Mouse (Mus musculus): Measurements from ENCODE around the gene Myom1.

Gene Myom1

DNA sequence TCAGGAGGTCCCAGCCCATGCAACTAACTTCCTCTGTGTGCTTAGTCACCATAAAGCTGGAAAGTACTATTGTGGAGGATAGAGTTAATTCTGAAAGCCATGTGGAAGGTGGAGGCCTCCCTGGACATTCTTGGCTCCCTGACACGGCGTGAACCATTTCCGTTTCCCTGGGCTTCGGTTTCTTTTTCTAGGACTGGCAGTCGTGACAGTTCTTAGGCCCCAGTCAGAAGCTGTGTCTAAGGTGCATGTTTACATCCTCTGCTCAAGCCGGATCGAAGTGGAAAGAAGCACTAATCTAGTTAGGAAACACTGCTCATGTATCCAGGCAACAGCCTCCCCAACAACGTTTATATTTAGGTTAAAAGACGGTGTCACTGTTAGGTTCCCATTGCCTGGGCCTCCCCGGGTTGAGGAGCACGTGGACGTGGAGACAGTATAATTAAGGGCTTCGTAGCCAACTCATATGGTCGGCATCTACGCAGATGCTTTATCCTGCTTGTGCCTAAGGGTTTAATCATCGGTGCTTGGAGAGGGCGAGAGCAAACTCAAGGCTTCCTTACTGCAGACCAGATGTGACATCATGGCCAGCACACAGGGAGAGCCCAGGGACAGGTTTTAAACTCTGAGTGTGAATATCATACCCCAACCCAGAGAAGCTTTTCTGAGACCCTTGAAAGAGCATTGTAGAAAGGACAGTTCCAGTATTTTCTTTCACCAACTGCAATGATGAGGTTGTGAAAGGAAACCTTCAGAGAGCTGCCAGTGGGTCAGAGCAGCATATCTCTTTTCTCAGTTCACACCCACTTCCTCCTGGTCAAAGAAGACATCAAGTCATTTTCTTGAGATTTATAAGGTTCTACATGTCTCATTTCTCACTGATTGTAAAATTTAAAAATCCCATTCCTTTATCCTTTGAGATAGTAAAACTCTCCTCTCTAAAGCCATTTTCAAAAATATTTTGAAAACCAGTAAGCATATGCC, 100.4 kb downstream of the Myom1 start:
- no peak for DNase-seq (ENCODE audit: low spot score in 2 of 2)

DNA sequence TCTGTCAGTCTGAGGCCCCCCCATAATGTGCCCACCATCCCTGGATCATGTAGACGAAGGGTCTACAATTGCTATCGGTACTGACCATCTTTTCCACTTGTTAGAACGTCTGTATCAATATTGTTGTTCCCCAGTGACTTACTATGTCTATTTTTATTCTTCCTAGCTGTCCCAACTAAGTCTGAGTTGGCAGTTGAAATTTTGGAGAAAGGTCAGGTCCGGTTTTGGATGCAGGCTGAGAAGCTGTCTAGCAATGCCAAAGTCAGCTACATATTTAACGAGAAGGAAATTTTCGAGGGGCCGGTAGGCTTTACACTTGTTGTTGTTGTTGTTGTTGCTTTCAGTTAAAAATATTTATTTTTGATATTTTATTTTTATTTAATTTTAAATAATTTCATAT, 102.9 kb downstream of the Myom1 start:
- DNase-seq (ENCODE audit: low spot score in 2 of 2): no peak

DNA sequence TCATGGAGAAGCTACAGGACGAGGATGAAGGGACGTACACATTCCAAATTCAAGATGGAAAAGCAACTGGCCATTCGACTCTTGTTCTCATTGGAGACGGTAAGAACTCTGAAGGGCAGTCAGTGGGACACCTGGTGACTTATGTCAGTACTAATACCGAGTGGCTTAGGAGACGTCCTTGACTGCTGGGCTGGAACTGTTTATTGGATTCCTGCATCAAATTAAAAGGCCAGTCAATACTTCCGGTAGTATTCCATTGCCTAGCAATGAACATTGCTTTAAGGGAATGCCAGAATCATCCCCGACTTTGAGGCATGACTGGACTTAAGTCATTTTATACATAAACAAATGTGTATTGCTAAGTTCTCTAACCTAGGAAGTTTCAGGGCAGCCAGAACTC, 103.8 kb downstream of the Myom1 start:
- DNase-seq (ENCODE audit: low spot score in 2 of 2): no peak

DNA sequence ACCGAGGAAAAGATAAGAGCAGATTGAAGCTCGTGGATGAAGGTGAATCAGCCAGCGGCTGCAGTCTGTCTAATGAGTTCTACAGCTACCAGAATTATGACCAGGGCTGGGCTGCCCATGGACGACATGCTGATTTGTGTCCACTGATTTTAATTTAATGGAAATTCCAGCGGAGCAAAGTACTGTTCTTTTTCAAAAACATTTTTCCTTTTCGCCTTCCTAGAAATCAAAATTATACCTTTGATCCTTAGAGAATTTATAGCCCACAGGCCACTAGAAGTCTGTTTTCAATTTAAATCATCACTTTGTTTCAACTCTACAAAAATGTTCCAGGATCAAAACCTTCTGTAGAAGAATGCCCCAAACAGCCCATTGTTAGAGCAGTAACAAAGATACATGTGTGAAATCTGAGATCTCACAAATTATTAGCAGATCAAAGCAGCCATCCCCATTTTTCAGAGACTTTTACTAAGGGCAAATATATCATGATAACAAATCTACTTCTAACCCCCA, 108.4 kb downstream of the Myom1 start:
- no peak for DNase-seq (ENCODE audit: low spot score in 2 of 2)

DNA sequence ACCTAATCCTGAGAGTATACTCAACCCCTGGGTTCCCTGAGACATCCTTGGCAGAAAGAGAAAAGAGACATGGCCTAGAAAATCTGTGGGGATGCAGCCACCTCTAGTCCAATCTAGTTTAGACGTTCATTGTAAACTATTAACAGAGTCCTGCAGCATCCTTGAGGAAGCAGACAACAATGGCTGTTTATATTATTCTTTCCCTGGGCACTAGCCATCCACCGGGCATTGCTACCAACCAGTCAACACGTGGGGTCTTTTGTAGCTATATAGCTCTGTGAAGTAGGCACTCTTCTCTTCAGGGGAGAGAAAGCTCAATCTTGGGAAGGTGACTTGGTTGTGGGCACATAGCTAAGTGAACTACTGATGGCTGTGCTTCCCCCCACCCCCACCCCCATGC, 110.3 kb downstream of the Myom1 start:
- DNase-seq (ENCODE audit: low spot score in 2 of 2): no peak

DNA sequence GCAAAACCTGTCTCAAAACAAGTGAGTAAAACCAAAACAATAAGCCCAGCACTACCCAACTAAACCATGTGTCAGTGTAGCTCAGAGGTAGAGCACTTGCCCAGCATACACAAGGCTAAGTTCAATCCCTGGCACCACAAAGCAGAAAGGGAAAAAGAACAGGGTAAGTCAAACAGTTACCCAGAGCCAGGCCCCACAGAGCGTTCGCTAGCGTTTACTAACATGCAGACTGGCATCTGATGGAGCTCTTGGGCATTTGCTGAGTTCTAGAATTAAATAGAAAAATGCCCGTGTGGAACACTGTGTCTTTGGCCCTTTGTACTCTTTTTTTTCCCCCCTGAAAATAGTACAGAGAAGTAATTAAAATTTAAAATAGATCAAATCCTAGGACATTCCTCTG, 111.8 kb downstream of the Myom1 start:
- DNase-seq (ENCODE audit: low spot score in 2 of 2): peak in 1 of 2 experiments; percentile 6

DNA sequence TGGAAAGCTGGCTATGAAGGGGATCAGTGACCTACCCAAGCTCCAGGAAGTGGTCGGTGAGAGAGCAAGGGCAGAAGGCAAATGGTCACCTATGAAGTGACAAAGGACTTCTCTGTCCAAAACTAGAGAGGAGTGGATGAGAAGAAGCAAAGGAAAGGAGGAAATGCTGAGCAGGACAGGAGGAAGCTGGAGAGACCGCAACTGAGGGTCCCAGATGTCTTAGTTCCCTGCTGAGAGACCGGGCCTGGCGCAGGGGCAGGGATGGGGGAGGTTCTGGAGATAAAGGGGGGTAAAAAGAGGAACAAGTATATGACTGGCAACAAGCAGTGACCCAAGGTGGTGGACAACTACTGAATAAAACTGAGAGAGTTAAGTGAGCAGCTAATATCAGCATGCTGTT, 115.5 kb downstream of the Myom1 start:
- no peak for DNase-seq (ENCODE audit: low spot score in 2 of 2)

DNA sequence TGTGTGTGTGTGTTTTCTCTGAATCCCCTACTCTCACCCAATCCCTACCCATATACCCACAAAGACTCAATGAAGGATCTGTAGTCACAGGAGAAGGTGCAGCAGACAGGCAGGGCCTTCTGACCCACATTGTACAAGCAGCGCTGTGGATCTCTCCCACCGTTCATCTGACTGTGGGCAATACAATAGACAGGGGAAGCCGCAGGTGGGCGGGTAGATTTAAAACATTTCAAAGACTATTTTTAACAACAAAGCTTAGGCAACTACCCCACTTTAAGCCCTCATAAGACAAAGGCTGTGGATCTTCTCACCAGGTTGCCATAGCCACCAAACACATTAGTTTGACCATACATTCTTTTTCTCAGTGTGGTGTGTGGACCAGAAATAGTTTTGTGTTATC, 116.2 kb downstream of the Myom1 start:
- DNase-seq (ENCODE audit: low spot score in 2 of 2): no peak

DNA sequence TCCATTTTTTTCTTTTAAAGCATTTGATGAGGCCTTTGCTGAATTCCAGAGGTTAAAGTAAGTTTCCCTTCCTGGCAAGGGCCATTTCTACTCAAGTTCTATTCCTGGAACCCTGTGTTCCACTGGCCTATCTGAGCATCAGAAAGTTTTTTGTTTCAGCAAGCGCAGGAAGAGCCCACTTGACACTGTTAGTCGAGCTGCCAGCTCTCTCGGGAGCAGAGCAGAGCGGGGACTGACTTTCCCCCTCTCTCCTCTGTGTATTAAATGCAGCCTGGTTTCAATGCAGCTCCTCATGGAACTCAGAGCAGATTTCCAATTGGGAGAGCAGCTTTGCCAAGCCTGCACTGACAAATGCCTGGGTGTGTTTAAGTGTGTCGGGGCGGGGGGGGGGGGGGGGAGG, 118.2 kb downstream of the Myom1 start:
- no peak for DNase-seq (ENCODE audit: low spot score in 2 of 2)

DNA sequence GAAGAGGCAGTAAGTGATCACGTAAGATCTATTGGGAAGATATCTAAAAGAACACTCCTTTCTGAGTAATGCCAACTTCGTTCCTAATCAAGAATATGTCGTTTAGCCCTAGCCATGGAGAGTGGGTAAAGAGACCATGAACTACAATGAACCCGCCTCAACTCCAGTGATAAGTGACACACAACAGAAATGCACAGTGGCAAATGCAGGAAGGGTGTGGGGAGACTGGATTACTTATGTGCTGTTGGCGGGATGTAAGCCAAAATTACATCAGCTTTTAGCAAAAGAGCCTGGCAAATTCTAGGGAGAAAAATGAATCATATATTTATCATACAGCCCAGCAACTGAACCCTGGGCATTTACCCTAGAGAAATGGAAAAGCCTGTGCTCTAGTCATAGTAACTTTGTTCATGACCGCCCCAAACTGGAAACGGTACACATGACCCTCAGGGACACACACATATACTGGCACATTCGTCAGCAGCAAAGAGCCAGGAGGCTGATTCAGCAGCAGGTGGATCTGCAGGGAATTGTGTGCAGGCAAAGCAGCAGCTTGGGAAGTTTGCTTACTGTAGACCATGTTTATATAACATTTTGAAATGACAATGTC, 121.7 kb downstream of the Myom1 start:
- DNase-seq (ENCODE audit: low spot score in 2 of 2): no peak

DNA sequence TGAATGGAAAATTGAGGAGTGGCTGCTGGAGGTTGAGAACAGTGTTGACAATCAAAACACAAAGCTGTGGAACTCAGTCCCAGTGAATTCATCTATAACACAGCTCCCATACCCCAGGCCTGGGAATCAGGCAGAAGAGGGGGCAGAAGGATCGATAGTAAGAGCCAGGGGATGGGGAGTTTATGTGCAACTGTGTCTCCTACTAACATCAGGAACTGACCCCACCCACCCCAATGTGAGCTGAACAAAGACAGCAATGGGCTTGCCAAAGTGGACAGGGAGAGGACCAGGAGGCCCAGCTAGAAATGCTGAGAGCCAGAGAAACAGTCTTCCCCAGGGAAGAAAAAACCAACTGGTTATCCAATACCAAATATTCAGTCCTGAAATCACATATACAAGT, 122.2 kb downstream of the Myom1 start:
- DNase-seq (ENCODE audit: low spot score in 2 of 2): no peak

DNA sequence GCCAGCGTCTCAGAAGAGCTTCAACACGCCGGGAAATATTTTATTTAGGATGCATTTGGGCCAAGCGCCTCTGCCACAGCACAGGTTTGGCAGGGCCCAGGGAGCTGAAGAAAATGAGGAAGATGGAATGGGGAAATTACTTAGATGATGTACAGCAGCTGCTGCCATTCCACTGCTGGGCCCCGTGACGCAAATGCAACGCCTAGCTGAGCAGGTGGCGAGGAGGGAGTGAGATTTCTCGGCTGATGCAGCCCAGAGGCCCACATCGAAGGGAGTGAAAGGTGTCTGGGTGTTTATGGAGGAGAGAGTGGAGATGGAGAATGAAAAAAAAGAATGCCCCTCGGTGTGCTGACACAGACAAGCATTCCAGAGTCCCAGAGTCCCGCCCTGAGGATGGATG, 123.1 kb downstream of the Myom1 start:
- DNase-seq (ENCODE audit: low spot score in 2 of 2): peak in 1 of 2 experiments; percentile 67

DNA sequence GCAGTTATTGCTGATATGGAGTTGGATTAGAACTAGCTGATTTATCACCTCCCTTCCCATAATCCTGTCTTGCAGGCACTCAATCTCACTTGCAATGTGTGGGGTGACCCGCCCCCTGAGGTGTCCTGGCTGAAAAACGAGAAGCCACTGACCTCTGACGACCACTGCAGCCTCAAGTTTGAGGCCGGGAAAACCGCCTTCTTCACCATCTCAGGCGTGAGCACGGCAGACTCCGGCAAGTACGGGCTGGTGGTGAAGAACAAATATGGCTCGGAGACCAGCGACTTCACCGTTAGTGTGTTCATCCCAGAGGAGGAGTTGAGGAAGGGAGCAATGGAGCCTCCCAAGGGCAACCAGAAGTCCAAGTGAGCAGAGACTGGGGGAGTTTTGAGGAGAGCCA, 123.6 kb downstream of the Myom1 start:
- peak in 1 of 2 experiments; percentile 59 for DNase-seq (ENCODE audit: low spot score in 2 of 2)

DNA sequence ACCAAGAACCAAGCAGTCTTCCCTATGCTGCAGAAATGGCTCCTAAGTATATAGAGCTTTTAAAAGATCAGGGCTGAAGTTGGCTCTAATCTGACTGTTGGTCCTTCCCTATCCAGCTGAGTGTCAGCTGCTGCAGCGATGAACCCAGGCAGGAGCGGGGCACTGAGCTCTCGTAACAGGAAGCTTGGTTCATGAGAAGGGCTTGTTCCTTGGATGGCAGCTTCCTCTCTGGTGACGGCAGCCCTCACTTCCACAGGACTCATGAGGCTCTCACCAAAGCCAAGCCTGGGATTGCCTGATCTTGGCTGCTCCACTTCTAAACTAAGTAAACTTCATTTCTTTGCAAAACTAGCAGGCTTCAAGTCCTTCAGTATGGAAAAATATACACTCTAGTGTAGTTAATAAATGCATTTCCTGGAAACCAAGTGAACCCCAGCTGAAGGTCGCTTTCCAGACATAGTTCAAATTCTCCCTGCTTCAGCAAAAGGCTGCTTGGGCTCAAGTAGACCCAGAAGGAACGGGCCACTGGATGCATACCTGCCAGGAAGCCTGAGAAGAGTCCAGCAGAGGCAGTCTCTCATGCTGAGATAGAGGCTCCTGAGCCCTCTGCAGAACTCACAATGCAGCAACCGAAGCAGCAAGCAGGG, 125.2 kb downstream of the Myom1 start:
- DNase-seq (ENCODE audit: low spot score in 2 of 2): peak in 1 of 2 experiments; percentile 66

DNA sequence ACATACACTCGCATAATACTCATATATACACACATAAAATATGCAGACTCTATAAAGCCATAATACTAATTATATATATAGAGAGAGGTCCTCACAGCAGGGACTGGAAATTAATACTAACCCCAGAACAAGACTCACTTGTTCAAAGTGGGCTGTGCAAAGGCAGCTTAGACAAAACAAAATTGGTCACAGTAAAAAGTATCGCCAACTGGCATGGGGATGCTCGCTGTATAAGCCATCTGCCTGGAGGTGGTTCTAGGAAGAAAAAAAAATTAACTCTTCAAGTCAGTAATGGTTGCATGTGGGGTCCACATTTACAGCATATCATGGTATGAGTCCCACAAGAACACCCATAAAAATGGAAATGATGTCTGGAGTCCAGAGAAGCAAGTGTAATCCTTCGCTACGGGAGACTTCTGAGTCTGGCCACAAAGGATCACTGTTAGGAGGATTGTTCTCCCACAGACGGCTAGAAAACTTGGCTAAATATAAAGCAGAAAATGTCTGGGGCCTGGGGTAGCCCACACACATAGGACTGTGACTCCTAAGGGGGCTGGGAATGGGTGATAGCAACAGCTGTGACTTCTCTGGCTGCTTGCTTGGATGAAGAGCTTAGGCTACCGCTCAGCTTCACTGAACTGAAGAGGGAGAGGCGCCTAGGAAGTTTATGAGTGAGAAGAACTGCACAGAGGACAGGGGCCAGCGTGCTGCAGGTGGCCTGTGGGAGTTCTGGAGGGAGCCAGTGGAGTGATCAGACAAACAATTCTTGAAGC, 127.2 kb downstream of the Myom1 start:
- DNase-seq (ENCODE audit: low spot score in 2 of 2): peak in 1 of 2 experiments; percentile 56

DNA sequence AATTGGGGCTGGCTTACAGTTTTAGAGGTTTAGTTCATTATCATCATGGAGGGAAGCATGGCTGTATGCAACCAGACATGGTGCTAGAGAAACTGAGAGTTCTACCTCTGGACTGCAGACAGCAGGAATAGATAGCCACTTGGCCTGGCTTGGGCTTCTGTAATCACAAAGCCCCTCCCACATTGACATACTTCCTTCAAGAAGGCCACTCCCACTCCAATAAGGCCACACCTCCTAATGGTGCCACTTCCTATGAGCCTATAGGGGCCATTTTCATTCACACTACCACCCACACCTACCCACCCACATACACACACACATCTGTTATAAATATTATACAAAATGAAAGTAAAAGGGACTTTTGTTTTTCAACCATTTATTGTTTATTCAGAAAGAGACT, 129.8 kb downstream of the Myom1 start:
- DNase-seq (ENCODE audit: low spot score in 2 of 2): peak in 1 of 2 experiments; percentile 45

DNA sequence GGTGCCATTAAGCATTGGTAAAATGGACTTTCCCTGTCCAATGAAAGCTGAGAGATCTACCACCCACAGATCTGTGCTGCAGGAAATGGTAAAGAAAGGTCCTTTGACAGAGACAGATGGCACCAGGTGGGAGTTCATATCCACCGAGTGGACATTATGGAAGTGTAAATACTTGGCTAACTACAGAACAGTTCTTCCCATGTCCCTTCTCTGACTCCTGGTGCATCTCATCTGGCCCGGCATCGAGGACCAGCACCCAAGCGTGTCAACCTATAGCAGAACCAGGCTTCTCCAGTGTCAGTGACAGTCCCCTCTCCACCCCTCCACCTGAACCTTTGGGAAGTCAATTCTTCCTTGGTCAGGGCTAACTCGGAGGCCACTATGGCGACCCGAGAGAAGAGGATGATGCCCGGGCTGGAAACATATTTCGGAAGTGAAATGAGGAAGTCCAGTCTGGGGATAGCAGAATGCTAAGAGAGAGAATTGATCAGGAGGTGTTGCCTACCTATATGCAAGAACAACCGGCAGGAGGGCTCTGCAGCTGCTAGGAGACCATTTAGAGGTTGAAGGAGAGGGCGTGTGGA, 130.5 kb downstream of the Myom1 start:
- DNase-seq (ENCODE audit: low spot score in 2 of 2): peak in 1 of 2 experiments; percentile 56

DNA sequence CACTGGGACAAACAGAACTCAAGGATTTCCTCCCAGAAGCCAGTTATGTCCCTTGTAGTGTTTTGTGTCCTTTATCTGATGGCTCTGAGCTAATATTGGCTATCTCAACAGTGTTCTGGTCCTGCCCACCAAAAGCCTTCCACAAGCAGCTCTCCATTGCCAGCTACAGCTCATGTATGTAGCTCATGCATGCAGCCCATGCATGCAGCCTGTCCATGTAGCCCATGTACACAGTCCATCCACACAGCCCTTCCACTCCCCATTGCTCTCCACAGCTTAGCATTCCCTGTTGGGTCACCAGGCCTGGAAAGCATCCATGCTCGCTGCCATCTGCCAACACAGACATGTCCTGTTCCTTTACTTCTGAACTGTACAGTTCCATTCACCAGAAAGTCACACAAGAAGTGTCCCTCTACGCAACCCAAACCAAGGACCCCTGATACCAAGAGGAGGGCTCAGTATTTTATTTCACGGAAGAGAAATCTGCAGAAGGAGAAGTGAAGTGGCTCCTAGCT, 132.1 kb downstream of the Myom1 start:
- peak in 1 of 2 experiments; percentile 50 for DNase-seq (ENCODE audit: low spot score in 2 of 2)

DNA sequence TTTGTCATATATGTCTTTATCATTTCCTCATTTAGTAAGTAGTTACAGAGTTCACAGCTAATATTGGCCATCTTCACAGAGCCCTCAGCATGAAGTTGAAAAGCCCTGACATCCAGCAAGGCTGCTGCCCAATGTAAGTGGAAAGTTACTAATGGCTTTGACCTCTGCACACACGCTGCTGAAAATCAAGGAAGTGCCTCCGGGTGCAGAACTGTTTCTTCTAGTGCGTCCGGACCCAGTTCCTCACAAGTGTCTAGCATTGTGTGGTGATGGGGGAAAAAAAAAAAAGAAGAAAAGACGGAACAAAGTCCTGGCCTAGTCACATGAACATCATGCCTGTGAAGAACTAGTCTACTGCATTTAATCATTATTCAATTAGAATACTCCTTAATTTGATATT, 132.7 kb downstream of the Myom1 start:
- peak in 1 of 2 experiments; percentile 55 for DNase-seq (ENCODE audit: low spot score in 2 of 2)

DNA sequence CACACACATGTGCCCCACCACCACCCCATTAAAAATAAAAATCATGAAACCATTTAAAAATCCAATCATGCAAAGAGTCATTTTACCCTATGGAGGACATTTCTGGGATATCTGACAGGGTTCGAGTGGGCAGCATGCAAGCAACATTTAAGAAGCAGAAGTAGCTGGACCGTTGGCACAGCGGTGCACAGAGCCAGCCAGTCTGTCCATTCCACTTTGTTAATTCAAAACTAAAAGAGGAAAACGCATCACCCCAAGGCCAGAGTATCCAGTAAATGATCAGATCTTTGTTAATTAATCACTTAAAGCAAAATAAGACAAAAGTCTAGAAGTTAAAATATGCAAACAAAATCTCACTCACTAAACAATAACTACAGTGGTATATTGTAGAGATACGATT, 133.4 kb downstream of the Myom1 start:
- DNase-seq (ENCODE audit: low spot score in 2 of 2): peak in 1 of 2 experiments; percentile 46
